Mouse (Mus musculus) ES-E14 (cell line): ENCODE measurements around the gene Sparc.

ENCODE experiments used
- CHD2 ChIP-seq: IDR thresholded peaks from 2 replicates; pipeline ENCODE4 v1.6.1; 2014; ENCODE audit warnings: mild to moderate bottlenecking, low read depth, low read length, inconsistent platforms
- MAFK ChIP-seq: IDR thresholded peaks from 2 replicates; pipeline ENCODE4 v1.6.1; 2014; ENCODE audit warnings: mild to moderate bottlenecking, low read depth, low read length, inconsistent platforms; ENCODE audit not compliant: insufficient read depth
- ZNF384 ChIP-seq: IDR thresholded peaks from 2 replicates; pipeline ENCODE4 v1.6.1; 2012; ENCODE audit warnings: low read depth, low read length, inconsistent platforms

GRCm38 (mm10) chr11:55367783-55368182 lies 55.2 kb downstream of the Sparc start:
- TF ChIP-seq MAFK (no peak), CHD2 (no peak), ZNF384 (no peak)
